Mouse (Mus musculus) testis, adult 2 months (tissue): ENCODE measurements around the gene Fbxo45.

ENCODE experiments used
- CTCF ChIP-seq: fragments of 200-500 bp; IDR thresholded peaks from 2 replicates; pipeline ENCODE4 v1.5.1; 2012; ENCODE audit warnings: low read depth, mild to moderate bottlenecking, inconsistent platforms, low read length, moderate library complexity; ENCODE audit not compliant: control insufficient read depth, insufficient read depth, insufficient replicate concordance
- POLR2A ChIP-seq: fragments of 200-500 bp; IDR thresholded peaks from 2 replicates; pipeline ENCODE4 v1.6.1; 2012; ENCODE audit warnings: low read depth, mild to moderate bottlenecking, inconsistent platforms, low read length, moderate library complexity; ENCODE audit not compliant: control insufficient read depth

DNA sequence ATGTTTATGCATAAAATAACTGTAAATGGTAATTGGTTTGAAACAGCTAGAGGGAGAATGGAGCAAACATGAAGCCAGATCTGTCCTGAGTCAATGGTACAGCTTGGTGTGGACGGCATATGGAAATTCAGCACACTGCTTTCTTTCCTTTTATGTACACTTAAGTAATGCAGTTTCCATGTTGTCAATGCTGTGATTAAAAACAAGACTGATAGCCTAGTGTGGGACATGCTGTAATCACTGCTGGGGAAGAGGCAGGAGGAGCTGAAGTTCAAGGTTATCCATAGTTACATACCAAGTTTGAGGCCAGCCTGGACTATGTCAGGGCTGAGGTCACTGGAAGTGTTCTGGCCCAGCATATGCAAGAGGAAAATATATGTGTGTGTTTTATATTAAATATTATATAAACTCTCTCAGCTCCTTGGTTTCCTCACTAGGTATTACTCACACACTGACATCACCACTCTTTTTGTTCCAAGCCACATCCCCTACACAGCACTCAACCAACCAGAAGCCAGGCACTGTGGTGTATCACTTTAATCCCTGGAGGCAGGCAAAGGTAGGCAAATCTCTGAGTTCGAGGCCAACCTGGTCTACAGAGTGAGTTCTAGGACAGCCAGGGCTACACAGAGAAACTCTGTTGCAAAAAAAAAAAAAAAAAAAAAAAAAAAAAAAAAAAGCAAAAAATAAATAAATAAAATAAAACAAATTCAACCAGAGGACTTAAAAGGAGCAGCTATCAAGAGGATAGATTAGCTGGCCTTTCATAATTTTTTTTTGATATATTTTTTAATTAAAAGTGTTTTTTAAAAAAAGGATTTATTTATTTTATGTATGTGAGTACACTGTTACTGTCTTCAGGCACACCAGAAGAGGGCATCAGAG, 7.3 kb downstream of the Fbxo45 start:
- TF ChIP-seq CTCF, result no peak
- TF ChIP-seq POLR2A, result no peak
